Mouse (Mus musculus) megakaryocyte, embryonic 14.5 days (primary cell): Measurements from ENCODE around the gene Vars.

Experiments
- FLI1 ChIP-seq: IDR thresholded peaks from 2 replicates; pipeline ENCODE4 v1.6.1; 2012; ENCODE audit warnings: low read length, inconsistent platforms, mixed read lengths
- GATA1 ChIP-seq: IDR thresholded peaks from 3 replicates; pipeline ENCODE4 v1.6.1; 2012; ENCODE audit warnings: mixed read lengths, low read length, inconsistent platforms, borderline replicate concordance

- TF ChIP-seq GATA1 (no peak), FLI1 (no peak)
These were observed 23.5 kb downstream of the Vars start for GRCm38 (mm10) chr17:35024261-35024660.
